Mouse (Mus musculus) telencephalon, adult 2 months (tissue): ENCODE data around the gene Tm4sf1.
A peak's percentile ranks its signal among the peaks of the same experiment; 100 is the strongest.

ENCODE experiments used
- DNase-seq: peaks from one replicate; pipeline ENCODE4 v3.0.0-alpha.2; 2011; ENCODE audit warnings: low read depth, low spot score

Gene Tm4sf1

GRCm38 (mm10) chr3:57287854-57288720 lies 13.7 kb downstream of the Tm4sf1 start:
- DNase-seq: no peak

- DNase-seq: no peak
Measured at GRCm38 (mm10) chr3:57287438-57287837, 14.3 kb downstream of the Tm4sf1 start.

DNA sequence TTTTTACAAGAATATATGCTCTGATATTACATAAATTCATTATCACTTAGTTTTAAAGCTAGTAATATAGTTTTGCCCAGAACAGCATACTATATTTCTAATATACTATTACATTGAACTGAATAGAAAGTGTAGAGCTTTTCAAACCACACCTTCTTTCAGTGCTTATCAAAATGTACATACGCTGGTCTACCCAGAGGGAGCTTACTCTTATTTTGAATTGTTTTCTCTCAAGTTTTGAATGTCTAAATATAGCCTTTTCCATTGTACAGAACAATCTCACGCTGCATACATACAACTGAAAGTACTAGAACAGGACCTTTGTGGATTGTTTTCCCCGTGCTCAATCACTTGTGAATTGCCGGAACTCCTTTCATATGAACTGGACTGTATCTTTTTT lies 23.6 kb downstream of the Tm4sf1 start:
- no peak for DNase-seq

DNA sequence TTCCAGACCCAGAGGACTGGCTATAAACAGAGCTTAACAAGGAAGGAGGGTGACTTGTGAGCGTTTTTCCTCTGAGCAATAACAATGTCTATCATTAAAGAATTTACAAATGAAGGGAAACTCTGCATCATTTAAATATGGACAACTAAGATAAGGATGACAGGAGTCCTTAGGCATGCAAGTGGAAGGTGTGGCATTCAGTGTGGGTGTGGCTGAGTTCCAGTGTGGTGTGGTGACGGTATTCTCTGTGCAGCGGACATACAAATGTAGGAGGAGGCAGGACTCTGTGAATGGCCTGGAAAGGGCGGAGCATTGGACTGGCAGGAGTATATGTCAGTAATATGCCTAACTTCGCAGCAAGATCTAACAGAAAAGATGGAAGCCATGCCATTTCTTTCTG lies 24.3 kb downstream of the Tm4sf1 start:
- no peak for DNase-seq

DNA sequence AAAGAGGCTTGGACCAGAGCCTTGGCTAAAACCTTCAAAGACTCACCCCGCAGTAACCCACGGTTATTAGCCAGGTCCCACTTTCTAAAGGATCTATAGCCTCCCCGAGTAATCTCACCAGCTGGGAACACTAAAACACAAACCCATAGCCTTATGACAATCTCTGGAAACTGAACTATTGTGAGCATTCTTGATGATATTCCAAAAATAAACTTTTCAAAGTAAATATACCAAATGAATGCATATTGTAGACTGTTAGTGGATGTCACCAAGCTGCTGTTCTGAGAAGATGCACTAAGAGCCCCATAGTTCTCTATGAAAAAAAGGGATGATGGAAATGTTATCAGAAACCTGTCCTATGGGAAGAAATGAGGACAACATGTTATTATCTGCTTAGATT lies 25.0 kb downstream of the Tm4sf1 start:
- no peak for DNase-seq

- DNase-seq: no peak
Measured at GRCm38 (mm10) chr3:57268994-57269393, 32.8 kb downstream of the Tm4sf1 start.

DNA sequence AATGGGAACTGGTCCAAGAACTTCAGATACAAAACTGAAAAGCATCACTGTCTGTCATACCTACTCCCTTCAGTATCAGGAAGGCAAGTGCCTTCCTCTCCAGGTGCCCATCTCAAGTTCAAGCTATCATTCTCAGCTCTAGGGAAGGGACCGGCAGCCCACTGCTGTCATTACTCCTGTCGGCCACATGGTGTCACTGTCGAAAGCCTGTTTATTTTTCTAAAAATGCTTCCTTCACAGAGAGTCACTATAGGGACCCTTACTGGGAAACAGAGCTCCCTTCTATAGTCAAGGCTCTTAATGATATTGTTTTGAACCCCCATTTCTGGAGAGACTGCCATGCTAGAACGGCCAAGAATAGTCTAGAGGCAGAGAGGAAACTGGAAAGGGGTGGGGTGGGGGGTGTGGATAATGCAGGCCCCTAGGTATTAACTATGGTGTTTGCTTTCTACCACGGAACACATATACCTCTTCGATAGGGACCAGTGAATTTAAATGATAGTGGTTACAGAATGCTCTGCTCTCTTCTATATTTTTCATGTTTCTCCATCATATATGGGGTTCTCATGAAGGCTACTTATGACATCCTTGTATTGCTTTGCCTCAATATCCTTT lies 34.1 kb downstream of the Tm4sf1 start:
- peak; percentile 2 for DNase-seq

GRCm38 (mm10) chr3:57253041-57253440 lies 48.7 kb downstream of the Tm4sf1 start:
- no peak for DNase-seq

GRCm38 (mm10) chr3:57252551-57252950 lies 49.2 kb downstream of the Tm4sf1 start:
- DNase-seq: no peak

DNA sequence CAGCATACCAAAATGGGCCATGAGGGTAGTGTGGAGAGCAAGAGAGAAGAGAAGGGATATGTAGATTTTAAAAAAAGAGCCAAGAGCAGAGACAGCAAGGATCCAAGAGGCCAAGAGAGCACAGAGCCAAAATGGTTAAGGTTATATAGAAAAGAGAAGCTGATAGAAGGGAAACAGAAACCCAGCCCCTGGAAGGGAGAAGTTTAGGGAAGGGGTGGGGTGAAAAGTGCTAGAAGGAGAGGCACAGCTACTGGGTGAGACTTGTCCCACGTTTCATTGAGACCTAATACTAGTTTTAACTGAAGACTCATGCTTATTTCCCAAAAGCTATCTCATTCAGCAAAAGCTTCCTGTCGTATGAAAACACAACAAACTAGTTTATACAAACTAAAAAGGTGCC lies 56.5 kb downstream of the Tm4sf1 start:
- DNase-seq: no peak
